Mouse (Mus musculus) heart, postnatal 0 days (tissue): ENCODE data around the gene Fank1. TPM values are rescaled to one million over a fixed set of nuclear protein-coding genes. Genes with fewer than 3 reads are reported as not detected.

Experiments used
- ATAC-seq: fragments of 200-750 bp; cut with Nextera tagmentation; 2 replicates; pipeline ENCODE4 v1.8.0; 2017; ENCODE audit warnings: low read depth, moderate number of reproducible peaks, moderate library complexity; ENCODE audit not compliant: insufficient read depth
- DNase-seq: peaks from one replicate; pipeline ENCODE4 v3.0.0-alpha.2; 2016; ENCODE audit warnings: low spot score
- H3K27ac ChIP-seq: fragments of 300-500 bp; sonication (generic); 2 replicates; pipeline ENCODE4 v1.5.1; 2014; ENCODE audit warnings: low read depth, mild to moderate bottlenecking
- H3K27me3 ChIP-seq: fragments of 300-500 bp; sonication (generic); 2 replicates; pipeline ENCODE4 v1.6.1; 2014; ENCODE audit warnings: low read length, mixed read lengths; ENCODE audit not compliant: control insufficient read depth, insufficient read depth
- H3K36me3 ChIP-seq: fragments of 300-500 bp; sonication (generic); replicated peaks from 2 replicates; pipeline ENCODE4 v1.6.1; 2014; ENCODE audit warnings: low read length, mixed read lengths; ENCODE audit not compliant: control insufficient read depth, insufficient read depth
- H3K4me1 ChIP-seq: fragments of 300-500 bp; sonication (generic); 2 replicates; pipeline ENCODE4 v1.6.1; 2014; ENCODE audit warnings: antibody characterized with exemption; ENCODE audit not compliant: control insufficient read depth, insufficient read depth
- H3K4me2 ChIP-seq: fragments of 300-500 bp; sonication (generic); 2 replicates; pipeline ENCODE4 v1.6.1; 2014; ENCODE audit warnings: low read depth, mild to moderate bottlenecking, low read length, moderate library complexity
- H3K4me3 ChIP-seq: fragments of 300-500 bp; sonication (generic); 2 replicates; pipeline ENCODE4 v1.5.1; 2014; ENCODE audit warnings: low read depth, low read length
- H3K9ac ChIP-seq: fragments of 300-500 bp; sonication (generic); replicated peaks from 2 replicates; pipeline ENCODE4 v1.6.1; 2014; ENCODE audit warnings: low read depth, low read length, mixed read lengths
- H3K9me3 ChIP-seq: fragments of 300-500 bp; sonication (generic); replicated peaks from 2 replicates; pipeline ENCODE4 v1.6.1; 2016; ENCODE audit warnings: low read length; ENCODE audit not compliant: control insufficient read depth
- CTCF ChIP-seq: IDR thresholded peaks from 2 replicates; pipeline ENCODE4 v1.5.1; 2016; ENCODE audit warnings: antibody characterized with exemption, control low read depth, low read depth
- EP300 ChIP-seq: IDR thresholded peaks from 2 replicates; pipeline ENCODE4 v1.6.1; 2016; ENCODE audit warnings: antibody characterized with exemption, low read depth
- WGBS: fragments of 180-500 bp; shearing (Covaris S2); extraction: QIAGEN DNeasy Blood & Tissue Kit; methylation state at CpG from one replicate; pipeline ENCODE4 v1.1.7; 2014; 5-methylcytosine and 5-hydroxymethylcytosine counted together
- polyA plus RNA-seq: library from polyadenylated mRNA; unstranded; fragments of >200 nt; fragmentation: Nextera tagmentation; extraction: Ambion mirVana; gene quantifications from 2 replicates; pipeline ENCODE4 v1.2.1, GENCODE M21; 2015
- total RNA-seq: library from RNA; depleted of rRNA; stranded (reverse); fragments of >200 nt; gene quantifications from 2 replicates; pipeline ENCODE4 v1.2.3, GENCODE M21; 2014; ENCODE audit warnings: low replicate concordance

Gene Fank1
- total and polyA plus RNA-seq, 2 experiments from 2014 or later: 0.08 TPM; not detected in 1

GRCm38 (mm10) chr7:133856278-133856677 is 79.6 kb downstream of the Fank1 start:
- ATAC-seq: peak; percentile 17
- Histone ChIP-seq H3K4me1 (no peaks in the 10 kb centered on the region), H3K9ac (no peak overlapping the region), H3K27ac (no peak overlapping the region), H3K36me3 (no peaks in the 10 kb centered on the region), H3K27me3 (no peaks in the 10 kb centered on the region), H3K4me2 (no peak overlapping the region), H3K4me3 (no peak overlapping the region), H3K9me3 (no peaks in the 10 kb centered on the region)
- TF ChIP-seq CTCF (peak; percentile 99), EP300 (no peak)
- DNase-seq: peak; percentile 79
- 4% methylated on average over 3 of the region's 3 CpGs for WGBS

DNA sequence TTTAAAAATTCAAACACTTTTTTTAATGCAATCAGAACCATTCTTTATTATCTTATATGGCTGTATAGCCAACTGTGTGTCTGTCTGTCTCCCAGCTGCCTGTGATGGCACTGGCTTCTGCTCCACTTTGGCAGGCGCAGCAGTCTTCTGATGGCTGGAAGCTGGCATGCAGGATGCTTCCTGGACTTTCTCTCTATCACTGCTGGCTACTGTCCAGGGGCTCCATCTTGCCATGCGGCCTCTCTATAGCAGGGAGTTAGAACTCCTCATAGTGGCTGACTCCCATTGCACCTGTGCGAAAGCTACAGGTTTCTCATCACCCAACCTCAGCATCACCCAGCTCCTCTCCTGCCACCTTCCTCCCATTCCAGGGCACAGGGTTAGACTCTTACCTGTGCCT is 81.8 kb downstream of the Fank1 start:
- no peak overlapping the region for H3K9ac ChIP-seq
- H3K4me1 ChIP-seq: no peaks in the 10 kb centered on the region
- H3K27me3 ChIP-seq: no peaks in the 10 kb centered on the region
- no peaks in the 10 kb centered on the region for H3K36me3 ChIP-seq
- WGBS: 72% methylated on average over 3 of the region's 3 CpGs
- TF ChIP-seq EP300 (no peak), CTCF (no peak)
- H3K4me3 ChIP-seq: no peak overlapping the region
- ATAC-seq (no peak), DNase-seq (no peak)
- no peaks in the 10 kb centered on the region for H3K9me3 ChIP-seq
- H3K4me2 ChIP-seq: no peak overlapping the region
- no peak overlapping the region for H3K27ac ChIP-seq

DNA sequence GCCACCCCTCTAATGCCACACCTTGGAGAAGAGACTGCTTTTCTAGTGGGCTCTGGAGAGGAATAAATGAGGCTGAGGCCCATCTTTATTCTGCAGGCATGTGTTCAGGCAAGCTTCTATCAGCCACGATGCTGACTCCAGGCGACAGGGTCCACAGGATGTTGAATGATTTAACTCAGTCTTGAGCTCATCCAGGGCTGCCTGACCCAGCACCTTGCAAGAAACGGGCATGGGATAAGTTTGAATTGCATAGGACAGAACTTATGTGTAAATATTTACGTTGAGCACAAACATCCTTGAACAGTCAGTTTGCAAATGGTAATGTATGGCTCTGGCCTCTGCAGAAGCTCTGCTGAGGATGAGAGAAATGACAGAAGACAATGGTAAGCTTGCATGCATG is 82.9 kb downstream of the Fank1 start:
- Histone ChIP-seq H3K27me3 (no peaks in the 10 kb centered on the region), H3K4me3 (no peak overlapping the region), H3K9ac (no peak overlapping the region), H3K9me3 (no peaks in the 10 kb centered on the region), H3K36me3 (no peaks in the 10 kb centered on the region), H3K4me2 (no peak overlapping the region), H3K4me1 (no peaks in the 10 kb centered on the region), H3K27ac (no peak overlapping the region)
- no peak for ATAC-seq
- TF ChIP-seq EP300 (no peak), CTCF (no peak)
- DNase-seq: no peak
- WGBS: 70% methylated on average over 4 of the region's 4 CpGs

DNA sequence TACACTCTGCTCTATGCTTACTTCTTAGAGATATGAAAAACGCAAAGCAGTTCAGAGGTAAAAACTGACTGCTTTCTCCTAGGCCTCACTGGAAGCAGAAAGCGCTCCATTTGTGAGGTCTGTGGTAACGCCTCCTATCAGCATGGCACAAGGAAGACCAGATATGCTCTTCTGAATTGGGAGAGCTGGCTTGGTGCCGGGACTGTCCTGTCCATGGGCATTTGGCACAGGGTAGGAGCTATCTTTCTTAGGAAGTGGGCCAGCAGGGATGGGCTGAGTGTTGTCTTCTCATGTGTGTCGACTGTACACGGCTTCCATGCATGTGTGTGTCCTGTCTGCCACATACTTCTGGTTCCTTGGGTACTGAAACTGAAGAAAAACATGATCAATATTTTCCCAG is 85.6 kb downstream of the Fank1 start:
- ATAC-seq: no peak
- H3K4me1 ChIP-seq: no peaks in the 10 kb centered on the region
- H3K4me2 ChIP-seq: no peak overlapping the region
- no peak overlapping the region for H3K9ac ChIP-seq
- 79% methylated on average over 6 of the region's 6 CpGs for WGBS
- H3K27ac ChIP-seq: no peak overlapping the region
- H3K27me3 ChIP-seq: no peaks in the 10 kb centered on the region
- H3K4me3 ChIP-seq: no peak overlapping the region
- DNase-seq: no peak
- H3K36me3 ChIP-seq: no peaks in the 10 kb centered on the region
- no peak for TF ChIP-seq CTCF
- TF ChIP-seq EP300: no peak
- H3K9me3 ChIP-seq: no peaks in the 10 kb centered on the region

- ATAC-seq: no peak
- TF ChIP-seq EP300: no peak
- TF ChIP-seq CTCF: no peak
- Histone ChIP-seq H3K4me3 (no peak overlapping the region), H3K27me3 (no peaks in the 10 kb centered on the region), H3K36me3 (no peaks in the 10 kb centered on the region), H3K4me1 (no peaks in the 10 kb centered on the region), H3K27ac (no peak overlapping the region), H3K9me3 (no peaks in the 10 kb centered on the region), H3K9ac (no peak overlapping the region), H3K4me2 (no peak overlapping the region)
- DNase-seq: no peak
- 84% methylated on average over 5 of the region's 5 CpGs for WGBS
Observed at GRCm38 (mm10) chr7:133862723-133863122, 86.1 kb downstream of the Fank1 start.

DNA sequence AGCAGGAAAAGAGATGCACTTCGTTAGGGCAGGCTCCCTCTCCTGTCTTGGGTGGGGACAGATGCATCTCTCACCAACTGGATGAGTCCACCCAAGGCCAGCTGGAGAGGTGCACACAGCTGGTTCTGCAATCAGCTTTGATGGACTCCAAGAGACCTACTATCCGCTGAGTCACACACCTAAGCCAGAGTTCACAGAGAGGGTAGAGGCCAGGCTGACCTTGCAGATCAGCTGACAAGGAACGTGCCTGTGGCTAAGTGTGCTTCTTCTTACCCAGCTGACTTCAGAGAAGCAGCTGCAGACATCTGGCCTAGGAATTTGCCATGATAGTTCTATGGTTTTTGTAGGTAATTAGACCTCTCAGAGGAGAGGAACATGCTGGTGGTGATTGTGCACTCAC is 86.5 kb downstream of the Fank1 start:
- no peaks in the 10 kb centered on the region for H3K4me1 ChIP-seq
- H3K27me3 ChIP-seq: no peaks in the 10 kb centered on the region
- ATAC-seq (no peak), DNase-seq (no peak)
- no peak overlapping the region for H3K4me3 ChIP-seq
- H3K36me3 ChIP-seq: no peaks in the 10 kb centered on the region
- H3K9me3 ChIP-seq: no peaks in the 10 kb centered on the region
- H3K27ac ChIP-seq: no peak overlapping the region
- no peak overlapping the region for H3K9ac ChIP-seq
- WGBS: 64% methylated on average over 3 of the region's 3 CpGs
- H3K4me2 ChIP-seq: no peak overlapping the region
- no peak for TF ChIP-seq CTCF
- no peak for TF ChIP-seq EP300
